Mouse (Mus musculus) forebrain, embryonic 12.5 days (tissue): ENCODE data around the gene Edn2. TPM values are rescaled to one million over a fixed set of nuclear protein-coding genes. Genes with fewer than 3 reads are reported as not detected.

Source experiments
- ATAC-seq: fragments of 200-750 bp; cut with Nextera tagmentation; 2 replicates; pipeline ENCODE4 v1.8.0; 2017; ENCODE audit warnings: moderate TSS enrichment; ENCODE audit not compliant: low FRiP score
- H3K27ac ChIP-seq: fragments of 300-500 bp; sonication (generic); 2 replicates; pipeline ENCODE4 v1.5.1; 2016; ENCODE audit warnings: mild to moderate bottlenecking
- H3K27me3 ChIP-seq: fragments of 300-500 bp; sonication (generic); 2 replicates; pipeline ENCODE4 v1.6.1; 2016; ENCODE audit warnings: mild to moderate bottlenecking
- H3K36me3 ChIP-seq: fragments of 300-500 bp; sonication (generic); replicated peaks from 2 replicates; pipeline ENCODE4 v1.6.1; 2016; ENCODE audit warnings: mild to moderate bottlenecking
- H3K4me1 ChIP-seq: fragments of 300-500 bp; sonication (generic); 2 replicates; pipeline ENCODE4 v1.6.1; 2016
- H3K4me2 ChIP-seq: fragments of 300-500 bp; sonication (generic); 2 replicates; pipeline ENCODE4 v1.6.1; 2016; ENCODE audit warnings: mild to moderate bottlenecking, moderate library complexity
- H3K4me3 ChIP-seq: fragments of 300-500 bp; sonication (generic); replicated peaks from 2 replicates; pipeline ENCODE4 v1.5.1; 2016; ENCODE audit warnings: mild to moderate bottlenecking
- H3K9ac ChIP-seq: fragments of 300-500 bp; sonication (generic); 2 replicates; pipeline ENCODE4 v1.6.1; 2016; ENCODE audit warnings: mild to moderate bottlenecking
- H3K9me3 ChIP-seq: fragments of 300-500 bp; sonication (generic); 2 replicates; pipeline ENCODE4 v1.6.1; 2016
- WGBS: fragments of 180-500 bp; shearing (Covaris S2); methylation state at CpG from one replicate; pipeline ENCODE4 v1.1.7; 2016; 5-methylcytosine and 5-hydroxymethylcytosine counted together
- polyA plus RNA-seq: library from polyadenylated mRNA; unstranded; fragments of >200 nt; fragmentation: Nextera tagmentation; extraction: Ambion mirVana; gene quantifications from 2 replicates; pipeline ENCODE4 v1.2.1, GENCODE M21; 2016

Edn2 gene
- polyA plus RNA-seq, 1 experiment from 2014 or later: not detected

DNA sequence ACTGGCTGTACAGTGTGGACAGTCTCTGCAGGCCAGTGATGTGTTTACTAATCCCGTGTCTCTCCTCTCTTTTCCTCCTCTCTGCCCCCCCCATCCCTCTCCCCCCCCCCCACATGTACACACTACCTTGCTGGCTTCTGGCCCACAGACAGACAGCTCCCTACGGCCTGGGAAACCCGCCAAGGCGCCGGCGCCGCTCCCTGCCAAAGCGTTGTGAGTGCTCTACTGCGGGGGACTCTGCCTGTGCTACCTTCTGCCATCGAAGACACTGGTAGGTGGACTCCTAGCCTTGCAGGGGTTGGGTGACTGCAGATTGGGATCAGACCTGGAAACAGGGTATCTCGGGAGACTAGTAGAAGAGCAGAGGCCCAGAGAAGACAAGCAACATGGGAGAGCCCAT is 2.2 kb downstream of the Edn2 start:
- Histone ChIP-seq H3K9me3 (no peaks in the 10 kb centered on the region), H3K4me1 (peaks cover 17% of the 10 kb centered on the region), H3K4me3 (no peak overlapping the region), H3K27ac (no peak overlapping the region), H3K9ac (no peak overlapping the region), H3K27me3 (peaks cover 10% of the 10 kb centered on the region; the same call in 1 of the 2 replicates), H3K4me2 (no peak overlapping the region), H3K36me3 (no peaks in the 10 kb centered on the region)
- WGBS: 59% methylated on average over 11 of the region's 11 CpGs
- ATAC-seq: no peak

DNA sequence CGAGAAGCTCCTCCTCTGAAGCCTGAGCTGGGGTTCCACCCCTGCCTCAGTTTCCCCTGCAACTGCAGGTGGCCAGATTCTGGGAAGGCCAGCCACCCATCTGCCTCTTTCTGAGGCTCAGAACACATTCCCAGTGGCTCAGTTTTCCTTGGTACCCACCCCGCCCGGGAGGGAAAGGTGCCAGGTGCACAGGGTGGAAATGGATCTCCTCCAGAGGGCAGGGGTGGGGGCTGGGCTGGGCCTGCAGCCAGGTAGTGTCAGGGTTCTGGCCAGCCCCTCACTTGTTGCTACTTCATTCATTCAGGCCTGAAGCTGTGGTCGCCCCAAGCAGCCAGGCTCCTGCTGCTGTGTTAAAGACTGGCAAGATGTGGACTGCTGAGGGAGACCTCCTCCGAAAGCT is 3.3 kb downstream of the Edn2 start:
- H3K9ac ChIP-seq: no peak overlapping the region
- peaks cover 10% of the 10 kb centered on the region; the same call in 1 of the 2 replicates for H3K27me3 ChIP-seq
- H3K4me2 ChIP-seq: no peak overlapping the region
- 84% methylated on average over 5 of the region's 5 CpGs for whole genome bisulfite sequencing
- no peaks in the 10 kb centered on the region for H3K36me3 ChIP-seq
- no peaks in the 10 kb centered on the region for H3K9me3 ChIP-seq
- H3K4me1 ChIP-seq: peaks cover 10% of the 10 kb centered on the region
- no peak overlapping the region for H3K4me3 ChIP-seq
- no peak overlapping the region for H3K27ac ChIP-seq
- no peak for ATAC-seq

DNA sequence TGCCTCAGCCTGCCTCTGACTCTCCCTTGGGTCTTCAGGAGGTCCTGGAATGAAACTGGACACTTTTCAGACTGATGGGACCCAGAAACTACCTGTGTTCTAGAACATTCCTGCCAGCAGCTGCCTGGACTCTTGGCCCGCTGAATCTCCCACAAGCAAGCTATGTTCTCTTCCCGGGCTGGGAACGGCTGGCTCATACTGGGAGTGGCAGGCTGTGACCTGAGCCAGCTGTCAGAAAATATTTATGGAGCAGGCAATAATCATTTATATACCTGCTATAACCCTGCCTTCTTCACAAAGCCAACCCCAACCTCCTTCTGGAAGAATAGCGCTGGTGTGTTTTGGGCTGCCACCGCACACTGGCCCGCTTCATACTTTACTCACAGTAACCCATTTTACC is 6.8 kb downstream of the Edn2 start:
- H3K9me3 ChIP-seq: no peaks in the 10 kb centered on the region
- H3K27me3 ChIP-seq: no peaks in the 10 kb centered on the region
- no peak overlapping the region for H3K27ac ChIP-seq
- no peak overlapping the region for H3K9ac ChIP-seq
- H3K4me1 ChIP-seq: peaks cover 19% of the 10 kb centered on the region
- H3K36me3 ChIP-seq: no peaks in the 10 kb centered on the region
- H3K4me2 ChIP-seq: no peak overlapping the region
- no peak overlapping the region for H3K4me3 ChIP-seq
- WGBS: 96% methylated on average over 6 of the region's 6 CpGs
- no peak for ATAC-seq

- Histone ChIP-seq H3K4me3 (no peak overlapping the region), H3K27ac (no peak overlapping the region)
- 100% methylated on average over 4 of the region's 4 CpGs for WGBS
Observed at GRCm38 (mm10) chr4:120168346-120168745, 7.3 kb downstream of the Edn2 start.

DNA sequence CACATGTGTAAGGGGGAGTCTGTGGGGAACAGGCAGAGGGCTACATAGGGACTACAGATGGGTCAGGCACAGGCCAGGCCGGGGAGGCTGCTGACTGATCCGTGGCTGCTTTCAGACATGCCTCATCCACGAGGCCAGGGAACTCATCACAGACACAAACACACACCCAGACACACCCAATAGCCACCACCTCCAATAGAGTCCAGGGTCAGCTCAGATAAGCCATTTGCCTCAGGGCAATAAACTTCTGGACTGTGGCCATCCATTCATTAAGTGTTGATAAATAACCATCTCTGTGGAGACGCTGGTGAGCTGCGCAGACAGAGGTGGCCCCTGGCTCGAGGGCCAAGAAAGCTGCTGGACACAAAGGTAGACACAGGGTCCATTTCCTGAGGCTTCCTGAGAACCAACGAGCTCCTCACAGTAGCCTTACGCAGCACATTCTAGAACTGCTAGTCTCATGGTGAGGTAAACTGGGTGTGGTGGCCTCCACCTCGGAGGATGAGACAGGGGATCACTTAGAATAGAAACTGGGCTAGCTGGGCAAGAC is 9.5 kb downstream of the Edn2 start:
- no peak for ATAC-seq
- no peak overlapping the region for H3K4me3 ChIP-seq
- WGBS: 74% methylated on average over 9 of the region's 9 CpGs
- no peak overlapping the region for H3K4me2 ChIP-seq
- H3K36me3 ChIP-seq: no peaks in the 10 kb centered on the region
- H3K9me3 ChIP-seq: no peaks in the 10 kb centered on the region
- peaks cover 19% of the 10 kb centered on the region for H3K4me1 ChIP-seq
- H3K27me3 ChIP-seq: no peaks in the 10 kb centered on the region
- H3K27ac ChIP-seq: no peak overlapping the region
- H3K9ac ChIP-seq: no peak overlapping the region

More at GRCm38 (mm10) chr4:120168346-120168745, 7.3 kb downstream of the Edn2 start:
- H3K9ac ChIP-seq: no peak overlapping the region
- ATAC-seq: no peak
- H3K4me2 ChIP-seq: no peak overlapping the region
- peaks cover 19% of the 10 kb centered on the region for H3K4me1 ChIP-seq
- no peaks in the 10 kb centered on the region for H3K36me3 ChIP-seq
- no peaks in the 10 kb centered on the region for H3K9me3 ChIP-seq
- H3K27me3 ChIP-seq: no peaks in the 10 kb centered on the region

DNA sequence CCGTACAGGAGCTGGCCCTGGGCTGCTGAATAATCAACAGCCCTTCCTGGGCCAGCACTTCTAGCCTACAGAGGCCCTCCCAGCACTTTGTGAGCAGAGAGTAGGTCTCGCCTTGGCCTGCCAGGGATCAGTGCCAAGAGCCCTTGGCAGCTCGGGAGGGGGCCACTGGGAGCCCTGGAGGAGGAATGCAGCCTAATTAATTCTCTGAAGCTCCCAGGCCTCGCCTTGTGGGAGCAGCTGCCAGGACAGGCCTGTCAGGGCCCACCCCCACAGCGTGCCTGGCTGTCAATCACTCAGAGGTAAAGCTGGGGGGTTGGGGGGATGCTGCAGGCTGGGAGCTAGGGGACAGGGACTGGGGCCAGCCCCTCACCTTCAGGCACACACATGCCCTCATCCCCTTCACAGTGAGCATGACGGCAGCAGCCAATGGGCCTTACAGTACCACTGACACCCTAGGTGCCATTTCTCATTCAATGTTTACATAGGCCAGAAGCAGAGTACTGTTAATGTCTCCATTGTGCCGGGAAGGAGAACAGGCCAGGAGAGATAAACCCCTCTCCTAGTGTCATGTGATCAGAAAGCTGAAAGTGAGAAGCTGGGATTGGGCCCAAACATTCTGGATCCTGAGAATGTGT is 11.2 kb downstream of the Edn2 start:
- no peaks in the 10 kb centered on the region for H3K36me3 ChIP-seq
- peak; percentile 91 for ATAC-seq
- no peaks in the 10 kb centered on the region for H3K27me3 ChIP-seq
- H3K27ac ChIP-seq: peak overlapping the region; percentile 61
- H3K9me3 ChIP-seq: no peaks in the 10 kb centered on the region
- no peak overlapping the region; the same call in 1 of the 2 replicates for H3K4me2 ChIP-seq
- no peak overlapping the region for H3K4me3 ChIP-seq
- no peak overlapping the region for H3K9ac ChIP-seq
- WGBS: 19% methylated on average over 7 of the region's 7 CpGs
- peaks cover 19% of the 10 kb centered on the region for H3K4me1 ChIP-seq

DNA sequence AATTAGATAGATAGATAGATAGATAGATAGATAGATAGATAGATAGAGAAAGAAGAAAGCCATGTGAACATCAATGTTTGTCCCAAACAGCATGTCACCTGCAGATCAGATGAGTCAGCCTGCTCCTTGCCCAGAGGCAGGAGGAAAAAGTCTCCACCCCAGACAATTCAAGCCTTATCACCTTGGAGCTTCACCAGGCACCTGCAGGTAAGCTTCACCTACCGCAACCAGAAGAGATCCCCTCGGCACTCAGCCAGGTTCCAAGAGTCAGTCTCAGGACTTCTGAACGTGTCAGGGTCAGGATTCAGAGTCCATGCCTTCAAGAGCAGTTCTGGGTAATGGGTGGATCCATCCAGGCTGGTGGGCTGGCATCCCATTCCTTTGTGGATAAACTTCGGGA is 18.1 kb downstream of the Edn2 start:
- Histone ChIP-seq H3K27ac (no peak overlapping the region), H3K9ac (no peak overlapping the region), H3K4me2 (no peak overlapping the region), H3K4me3 (no peak overlapping the region), H3K4me1 (peaks cover 9% of the 10 kb centered on the region; the same call in 1 of the 2 replicates), H3K9me3 (no peaks in the 10 kb centered on the region), H3K27me3 (0 out of 2 replicates have a peak, but pooled peaks cover 2% of the 10 kb centered on the region), H3K36me3 (no peaks in the 10 kb centered on the region)
- WGBS: 87% methylated on average over 4 of the region's 4 CpGs
- no peak for ATAC-seq

- Histone ChIP-seq H3K27me3 (0 out of 2 replicates have a peak, but pooled peaks cover 2% of the 10 kb centered on the region), H3K4me2 (no peak overlapping the region), H3K4me1 (peaks cover 15% of the 10 kb centered on the region; the same call in 1 of the 2 replicates), H3K27ac (no peak overlapping the region), H3K9ac (no peak overlapping the region), H3K9me3 (no peaks in the 10 kb centered on the region), H3K4me3 (no peak overlapping the region), H3K36me3 (no peaks in the 10 kb centered on the region)
- no peak for ATAC-seq
Observed at GRCm38 (mm10) chr4:120180535-120180934, 19.5 kb downstream of the Edn2 start.

GRCm38 (mm10) chr4:120184374-120184991 is 23.5 kb downstream of the Edn2 start:
- no peak overlapping the region for H3K4me3 ChIP-seq
- H3K4me1 ChIP-seq: peaks cover 27% of the 10 kb centered on the region
- no peaks in the 10 kb centered on the region for H3K36me3 ChIP-seq
- no peak overlapping the region for H3K4me2 ChIP-seq
- no peak overlapping the region for H3K9ac ChIP-seq
- ATAC-seq: no peak
- H3K9me3 ChIP-seq: no peaks in the 10 kb centered on the region
- 24% methylated on average over 5 of the region's 5 CpGs for WGBS
- 0 out of 2 replicates have a peak, but pooled peaks cover 2% of the 10 kb centered on the region for H3K27me3 ChIP-seq
- H3K27ac ChIP-seq: no peak overlapping the region

DNA sequence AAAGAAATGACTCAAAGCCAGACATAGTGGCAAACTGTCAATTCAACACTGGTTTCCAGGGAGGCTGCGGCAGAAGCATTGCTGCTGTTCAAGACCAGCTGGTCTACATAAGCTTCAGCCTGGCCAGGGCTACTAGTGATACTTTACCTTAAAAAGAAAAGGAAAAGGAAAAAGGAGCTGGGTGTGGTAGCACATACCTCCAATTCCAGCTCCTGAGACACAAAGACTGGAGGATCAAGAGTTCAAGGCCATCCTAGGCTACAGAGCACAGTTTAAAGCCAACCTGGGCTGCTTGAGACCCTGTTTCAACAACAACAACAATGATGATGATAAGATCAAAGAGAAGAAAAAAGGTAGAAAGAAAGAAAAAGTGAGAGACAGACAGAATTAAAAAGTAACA is 25.4 kb downstream of the Edn2 start:
- no peaks in the 10 kb centered on the region for H3K9me3 ChIP-seq
- no peak overlapping the region for H3K4me3 ChIP-seq
- ATAC-seq: no peak
- H3K9ac ChIP-seq: no peak overlapping the region
- H3K36me3 ChIP-seq: no peaks in the 10 kb centered on the region
- 87% methylated on average over 1 of the region's 1 CpGs for WGBS
- no peak overlapping the region for H3K27ac ChIP-seq
- peaks cover 34% of the 10 kb centered on the region for H3K4me1 ChIP-seq
- no peak overlapping the region for H3K4me2 ChIP-seq
- H3K27me3 ChIP-seq: no peaks in the 10 kb centered on the region

- WGBS: 7% methylated on average over 4 of the region's 4 CpGs
- no peak overlapping the region for H3K9ac ChIP-seq
- no peaks in the 10 kb centered on the region for H3K27me3 ChIP-seq
- no peaks in the 10 kb centered on the region for H3K9me3 ChIP-seq
- no peak for ATAC-seq
- peaks cover 34% of the 10 kb centered on the region for H3K4me1 ChIP-seq
- H3K27ac ChIP-seq: no peak overlapping the region
- no peak overlapping the region for H3K4me2 ChIP-seq
- H3K4me3 ChIP-seq: no peak overlapping the region
- H3K36me3 ChIP-seq: no peaks in the 10 kb centered on the region
Observed at GRCm38 (mm10) chr4:120186934-120187333, 25.9 kb downstream of the Edn2 start.

- no peaks in the 10 kb centered on the region for H3K9me3 ChIP-seq
- 88% methylated on average over 6 of the region's 6 CpGs for WGBS
- no peak overlapping the region for H3K4me3 ChIP-seq
- H3K4me1 ChIP-seq: peaks cover 34% of the 10 kb centered on the region
- H3K27me3 ChIP-seq: no peaks in the 10 kb centered on the region
- no peak for ATAC-seq
- H3K9ac ChIP-seq: no peak overlapping the region
- no peaks in the 10 kb centered on the region for H3K36me3 ChIP-seq
- no peak overlapping the region for H3K27ac ChIP-seq
- no peak overlapping the region for H3K4me2 ChIP-seq
Observed at GRCm38 (mm10) chr4:120188204-120188603, 27.2 kb downstream of the Edn2 start.
